Mouse (Mus musculus) embryonic fibroblast, embryonic 13.5 days (primary cell): Measurements from ENCODE around the gene Tctn3.

ENCODE experiments used
- CTCF ChIP-seq: IDR thresholded peaks from 2 replicates; pipeline ENCODE4 v1.5.1; 2011; ENCODE audit warnings: mild to moderate bottlenecking, control low read depth, low read length, moderate library complexity, borderline replicate concordance; ENCODE audit not compliant: insufficient read depth
- POLR2A ChIP-seq: IDR thresholded peaks from 2 replicates; pipeline ENCODE4 v1.6.1; 2011; ENCODE audit warnings: low read depth, mild to moderate bottlenecking, control low read depth, low read length, moderate library complexity

- TF ChIP-seq CTCF (no peak), POLR2A (no peak)
Measured at GRCm38 (mm10) chr19:40632193-40632592, 20.2 kb upstream of the Tctn3 start.
